Mouse (Mus musculus): ENCODE results near the gene Mkln1. TPM values are rescaled to one million over a fixed set of nuclear protein-coding genes. Genes with fewer than 3 reads are reported as not detected.
A peak's percentile ranks its signal among the peaks of the same experiment; 100 is the strongest.

Mkln1 gene
- total RNA-seq, 2 experiments from 2014 or later, result 159 to 164 TPM

GRCm38 (mm10) chr6:31524121-31524520 lies 125.6 kb downstream of the Mkln1 start:
- Histone ChIP-seq H3K27ac (peak overlapping the region; percentile 86), H3K4me3 (no peak overlapping the region)
- DNase-seq (ENCODE audit: low spot score in 2 of 2), result no peak
- TF ChIP-seq CTCF (conservative IDR thresholded peaks at IDR 0.05), result no peak

- no peak for TF ChIP-seq CTCF (conservative IDR thresholded peaks at IDR 0.05)
These were observed 126.1 kb downstream of the Mkln1 start for GRCm38 (mm10) chr6:31524647-31525046.

GRCm38 (mm10) chr6:31525231-31525900 lies 126.8 kb downstream of the Mkln1 start:
- Histone ChIP-seq H3K27ac (no peak overlapping the region), H3K4me3 (no peak overlapping the region)
- peak; percentile 94 for TF ChIP-seq CTCF (conservative IDR thresholded peaks at IDR 0.05)
- peak; percentile 46 to 70 for DNase-seq (ENCODE audit: low spot score in 2 of 2)

More at GRCm38 (mm10) chr6:31524647-31525046, 126.1 kb downstream of the Mkln1 start:
- Histone ChIP-seq H3K4me3 (no peak overlapping the region), H3K27ac (peak overlapping the region; percentile 86)
- no peak for DNase-seq (ENCODE audit: low spot score in 2 of 2)

GRCm38 (mm10) chr6:31526929-31527328 lies 128.4 kb downstream of the Mkln1 start:
- Histone ChIP-seq H3K27ac (no peak overlapping the region), H3K4me3 (no peak overlapping the region)
- no peak for TF ChIP-seq CTCF (conservative IDR thresholded peaks at IDR 0.05)
- no peak for DNase-seq (ENCODE audit: low spot score in 2 of 2)

GRCm38 (mm10) chr6:31527897-31528296 lies 129.4 kb downstream of the Mkln1 start:
- peak in 1 of 2 experiments; percentile 67 for DNase-seq (ENCODE audit: low spot score in 2 of 2)
- H3K4me3 ChIP-seq, result no peak overlapping the region
- peak; percentile 71 for TF ChIP-seq CTCF (conservative IDR thresholded peaks at IDR 0.05)

GRCm38 (mm10) chr6:31528339-31528738 lies 129.8 kb downstream of the Mkln1 start:
- no peak for TF ChIP-seq CTCF (conservative IDR thresholded peaks at IDR 0.05)
- DNase-seq (ENCODE audit: low spot score in 2 of 2), result no peak
- Histone ChIP-seq H3K27ac (no peak overlapping the region), H3K4me3 (no peak overlapping the region)

More at GRCm38 (mm10) chr6:31527897-31528296, 129.4 kb downstream of the Mkln1 start:
- H3K27ac ChIP-seq, result no peak overlapping the region

- no peak overlapping the region for H3K27ac ChIP-seq
- TF ChIP-seq CTCF (conservative IDR thresholded peaks at IDR 0.05), result no peak
- no peak overlapping the region for H3K4me3 ChIP-seq
- DNase-seq (ENCODE audit: low spot score in 2 of 2), result no peak
These were observed 133.3 kb downstream of the Mkln1 start for GRCm38 (mm10) chr6:31531880-31532279.

- no peak for TF ChIP-seq CTCF (conservative IDR thresholded peaks at IDR 0.05)
- Histone ChIP-seq H3K4me3 (no peak overlapping the region), H3K27ac (no peak overlapping the region)
- DNase-seq (ENCODE audit: low spot score in 2 of 2), result no peak
These were observed 136.2 kb downstream of the Mkln1 start for GRCm38 (mm10) chr6:31534705-31535104.

GRCm38 (mm10) chr6:31537193-31537592 lies 138.7 kb downstream of the Mkln1 start:
- TF ChIP-seq CTCF (conservative IDR thresholded peaks at IDR 0.05), result no peak
- no peak overlapping the region for H3K4me3 ChIP-seq
- peak overlapping the region; percentile 11; the same call in 1 of the 2 replicates for H3K27ac ChIP-seq

GRCm38 (mm10) chr6:31538112-31538511 lies 139.6 kb downstream of the Mkln1 start:
- TF ChIP-seq CTCF (conservative IDR thresholded peaks at IDR 0.05), result no peak
- DNase-seq (ENCODE audit: low spot score in 2 of 2), result no peak
- H3K4me3 ChIP-seq, result no peak overlapping the region
- no peak overlapping the region for H3K27ac ChIP-seq

More at GRCm38 (mm10) chr6:31537193-31537592, 138.7 kb downstream of the Mkln1 start:
- DNase-seq (ENCODE audit: low spot score in 2 of 2), result no peak

- DNase-seq (ENCODE audit: low spot score in 2 of 2), result no peak
- no peak overlapping the region for H3K4me3 ChIP-seq
- H3K27ac ChIP-seq, result no peak overlapping the region
- no peak for TF ChIP-seq CTCF (conservative IDR thresholded peaks at IDR 0.05)
These were observed 141.5 kb downstream of the Mkln1 start for GRCm38 (mm10) chr6:31540018-31540417.

GRCm38 (mm10) chr6:31544318-31544717 lies 145.8 kb downstream of the Mkln1 start:
- DNase-seq (ENCODE audit: low spot score in 2 of 2), result no peak
- H3K4me3 ChIP-seq, result no peak overlapping the region
- H3K27ac ChIP-seq, result no peak overlapping the region; the same call in 1 of the 2 replicates
- no peak for TF ChIP-seq CTCF (conservative IDR thresholded peaks at IDR 0.05)

- no peak for DNase-seq (ENCODE audit: low spot score in 2 of 2)
- no peak for TF ChIP-seq CTCF (conservative IDR thresholded peaks at IDR 0.05)
- no peak overlapping the region for H3K27ac ChIP-seq
- no peak overlapping the region for H3K4me3 ChIP-seq
These were observed 151.0 kb downstream of the Mkln1 start for GRCm38 (mm10) chr6:31549361-31550051.

Data from layer of hippocampus, adult 2 months (tissue).